Mouse (Mus musculus) ES-Bruce4 (cell line): ENCODE data around the gene AI854703.

Experiments
- CTCF ChIP-seq: IDR thresholded peaks from one replicate; pipeline ENCODE4 v1.8.1; 2011; ENCODE audit warnings: low read depth, low read length
- EP300 ChIP-seq: IDR thresholded peaks from 2 replicates; pipeline ENCODE4 v1.6.1; 2011; ENCODE audit warnings: low read depth, low read length; ENCODE audit not compliant: insufficient read depth
- POLR2A ChIP-seq: IDR thresholded peaks from one replicate; pipeline ENCODE4 v1.8.1; 2011; ENCODE audit warnings: low read length; ENCODE audit not compliant: insufficient read depth

DNA sequence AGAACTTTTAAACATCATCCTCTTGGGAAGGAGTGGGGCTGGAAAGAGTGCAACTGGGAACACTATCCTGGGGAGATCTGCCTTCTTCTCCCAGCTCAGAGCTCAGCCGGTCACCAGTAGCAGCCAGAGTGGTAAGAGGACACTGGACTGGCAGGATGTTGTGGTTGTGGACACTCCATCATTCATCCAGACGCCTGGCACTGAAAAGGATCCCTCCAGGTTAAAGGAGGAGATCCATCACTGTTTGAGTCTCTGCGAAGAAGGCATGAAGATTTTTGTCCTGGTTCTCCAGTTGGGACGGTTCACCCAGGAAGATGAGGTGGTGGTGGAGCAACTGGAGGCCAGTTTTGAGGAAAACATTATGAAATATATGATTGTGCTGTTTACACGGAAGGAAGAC, 32.2 kb downstream of the AI854703 start:
- no peak for TF ChIP-seq CTCF
- no peak for TF ChIP-seq EP300
- TF ChIP-seq POLR2A = no peak
